Mouse (Mus musculus) kidney, postnatal 0 days (tissue): ENCODE measurements around the gene Zfp384. TPM values are rescaled to one million over a fixed set of nuclear protein-coding genes. Genes with fewer than 3 reads are reported as not detected.

ENCODE experiments used
- ATAC-seq: fragments of 200-750 bp; cut with Nextera tagmentation; replicated peaks from 2 replicates; pipeline ENCODE4 v1.8.0; 2017; ENCODE audit warnings: low read depth, moderate number of reproducible peaks, moderate TSS enrichment, moderate library complexity; ENCODE audit not compliant: low FRiP score
- DNase-seq: peaks from one replicate; pipeline ENCODE4 v3.0.0-alpha.2; 2016; ENCODE audit warnings: low spot score
- H3K27ac ChIP-seq: fragments of 300-500 bp; sonication (generic); 2 replicates; pipeline ENCODE4 v1.5.1; 2014; ENCODE audit warnings: mild to moderate bottlenecking
- H3K27me3 ChIP-seq: fragments of 300-500 bp; sonication (generic); 2 replicates; pipeline ENCODE4 v1.6.1; 2014; ENCODE audit warnings: low read length, mixed read lengths; ENCODE audit not compliant: insufficient read depth
- H3K36me3 ChIP-seq: fragments of 300-500 bp; sonication (generic); 2 replicates; pipeline ENCODE4 v1.6.1; 2014; ENCODE audit warnings: low read length, mixed read lengths; ENCODE audit not compliant: insufficient read depth
- H3K4me1 ChIP-seq: fragments of 300-500 bp; sonication (generic); replicated peaks from 2 replicates; pipeline ENCODE4 v1.6.1; 2014; ENCODE audit warnings: antibody characterized with exemption, low read length, mixed read lengths; ENCODE audit not compliant: insufficient read depth
- H3K4me2 ChIP-seq: fragments of 300-500 bp; sonication (generic); 2 replicates; pipeline ENCODE4 v1.6.1; 2014; ENCODE audit warnings: mild to moderate bottlenecking, low read length, moderate library complexity, mixed read lengths
- H3K4me3 ChIP-seq: fragments of 300-500 bp; sonication (generic); replicated peaks from 2 replicates; pipeline ENCODE4 v1.5.1; 2014; ENCODE audit warnings: low read depth, low read length
- H3K9ac ChIP-seq: fragments of 300-500 bp; sonication (generic); 2 replicates; pipeline ENCODE4 v1.6.1; 2014; ENCODE audit warnings: low read depth, low read length
- H3K9me3 ChIP-seq: fragments of 300-500 bp; sonication (generic); replicated peaks from 2 replicates; pipeline ENCODE4 v1.6.1; 2016; ENCODE audit warnings: low read length, inconsistent platforms, mixed read lengths
- CTCF ChIP-seq: IDR thresholded peaks from 2 replicates; pipeline ENCODE4 v1.5.1; 2016; ENCODE audit warnings: antibody characterized with exemption, low read depth, mild to moderate bottlenecking, moderate library complexity
- WGBS: fragments of 180-500 bp; shearing (Covaris S2); extraction: QIAGEN DNeasy Blood & Tissue Kit; methylation state at CpG from one replicate; pipeline ENCODE4 v1.1.7; 2014; 5-methylcytosine and 5-hydroxymethylcytosine counted together
- polyA plus RNA-seq: library from polyadenylated mRNA; unstranded; fragments of >200 nt; fragmentation: Nextera tagmentation; extraction: Ambion mirVana; gene quantifications from 2 replicates; pipeline ENCODE4 v1.2.1, GENCODE M21; 2015

Zfp384 gene
- polyA plus RNA-seq, 1 experiment from 2014 or later: 11.3 TPM

GRCm38 (mm10) chr6:125082801-125083386, 73.9 kb downstream of the Zfp384 start:
- TF ChIP-seq CTCF: no peak
- H3K9ac ChIP-seq: no peak overlapping the region
- 82% methylated on average over 7 of the region's 7 CpGs for WGBS
- ATAC-seq (no peak), DNase-seq (no peak)
- no peaks in the 10 kb centered on the region for H3K36me3 ChIP-seq
- no peak overlapping the region for H3K4me3 ChIP-seq
- no peaks in the 10 kb centered on the region for H3K4me1 ChIP-seq
- no peak overlapping the region for H3K4me2 ChIP-seq
- H3K9me3 ChIP-seq: no peaks in the 10 kb centered on the region
- no peak overlapping the region for H3K27ac ChIP-seq
- no peaks in the 10 kb centered on the region for H3K27me3 ChIP-seq

GRCm38 (mm10) chr6:125084424-125084823, 75.5 kb downstream of the Zfp384 start:
- no peak overlapping the region for H3K4me3 ChIP-seq
- DNase-seq: peak; percentile 94
- peak; percentile 96 for TF ChIP-seq CTCF
- no peaks in the 10 kb centered on the region for H3K27me3 ChIP-seq
- no peak overlapping the region for H3K9ac ChIP-seq
- ATAC-seq: 0 out of 2 replicates have a peak, but pooled peaks have one; percentile 2
- H3K27ac ChIP-seq: no peak overlapping the region
- H3K9me3 ChIP-seq: no peaks in the 10 kb centered on the region
- no peaks in the 10 kb centered on the region for H3K36me3 ChIP-seq
- H3K4me1 ChIP-seq: 0 out of 2 replicates have a peak, but pooled peaks cover 2% of the 10 kb centered on the region
- H3K4me2 ChIP-seq: no peak overlapping the region
- 3% methylated on average over 4 of the region's 4 CpGs for WGBS

Other genes with a start within 250 kb of the Zfp384 start
- 7.6 TPM in 2 replicates for gene Eno2, start 239.5 kb upstream of the Zfp384 start, polyA plus RNA-seq
- gene Lrrc23, start 229.4 kb upstream of the Zfp384 start, polyA plus RNA-seq: 0.43 and 0.59 TPM in 2 replicates
- 26.1 and 27.4 TPM in 2 replicates for gene Spsb2, start 200.5 kb upstream of the Zfp384 start, polyA plus RNA-seq
- gene Tpi1, start 194.8 kb upstream of the Zfp384 start, polyA plus RNA-seq: 664 and 686 TPM in 2 replicates
- 96.6 and 106 TPM in 2 replicates for gene Usp5, start 179.7 kb upstream of the Zfp384 start, polyA plus RNA-seq
- 85.1 and 91.2 TPM in 2 replicates for gene Cdca3, start 179.6 kb upstream of the Zfp384 start, polyA plus RNA-seq
- 0.98 and 1.2 TPM in 2 replicates for gene Gnb3, start 168.9 kb upstream of the Zfp384 start, polyA plus RNA-seq
- gene P3h3, start 151.4 kb upstream of the Zfp384 start, polyA plus RNA-seq: 14.7 and 14.8 TPM in 2 replicates
- 1.5 and 2.2 TPM in 2 replicates for gene Gpr162, start 145.2 kb upstream of the Zfp384 start, polyA plus RNA-seq
- 0.24 and 0.28 TPM in 2 replicates for gene Cd4, start 120.9 kb upstream of the Zfp384 start, polyA plus RNA-seq
- 2.5 and 2.9 TPM in 2 replicates for gene Lag3, start 97.4 kb upstream of the Zfp384 start, polyA plus RNA-seq
- gene Ptms, start 89.0 kb upstream of the Zfp384 start, polyA plus RNA-seq: 359 and 399 TPM in 2 replicates
- gene Mlf2, start 77.8 kb upstream of the Zfp384 start, polyA plus RNA-seq: 348 and 352 TPM in 2 replicates
- 153 and 157 TPM in 2 replicates for gene Cops7a, start 43.6 kb upstream of the Zfp384 start, polyA plus RNA-seq
- gene Pianp, start 12.5 kb upstream of the Zfp384 start, polyA plus RNA-seq: 2.0 and 2.1 TPM in 2 replicates
- 118 and 119 TPM in 2 replicates for gene Ing4, start 30.6 kb downstream of the Zfp384 start, polyA plus RNA-seq
- gene Acrbp, start 40.5 kb downstream of the Zfp384 start, polyA plus RNA-seq: 4.2 and 4.5 TPM in 2 replicates
- 0.29 and 0.30 TPM in 2 replicates for gene Lpar5, start 58.8 kb downstream of the Zfp384 start, polyA plus RNA-seq
- 60.7 and 64.2 TPM in 2 replicates for gene Chd4, start 86.8 kb downstream of the Zfp384 start, polyA plus RNA-seq
- 41.1 and 43.2 TPM in 2 replicates for gene Nop2, start 122.8 kb downstream of the Zfp384 start, polyA plus RNA-seq
- gene Iffo1, start 136.1 kb downstream of the Zfp384 start, polyA plus RNA-seq: 8.1 and 8.7 TPM in 2 replicates
- gene Gapdh, start 157.3 kb downstream of the Zfp384 start, polyA plus RNA-seq: 1,529 and 1,548 TPM in 2 replicates
- gene Ncapd2, start 182.6 kb downstream of the Zfp384 start, polyA plus RNA-seq: 43.8 and 48.0 TPM in 2 replicates
- gene Mrpl51, start 182.7 kb downstream of the Zfp384 start, polyA plus RNA-seq: 275 and 288 TPM in 2 replicates
- gene Vamp1, start 206.4 kb downstream of the Zfp384 start, polyA plus RNA-seq: 4.0 and 4.4 TPM in 2 replicates
- 6.3 and 7.2 TPM in 2 replicates for gene Tapbpl, start 222.7 kb downstream of the Zfp384 start, polyA plus RNA-seq
- 0.93 and 1.2 TPM in 2 replicates for gene Cd27, start 227.9 kb downstream of the Zfp384 start, polyA plus RNA-seq